Mouse (Mus musculus) embryonic facial prominence, embryonic 15.5 days (tissue): ENCODE results near the gene Spg20. TPM values are rescaled to one million over a fixed set of nuclear protein-coding genes. Genes with fewer than 3 reads are reported as not detected.

Experiments used
- ATAC-seq: fragments of 200-750 bp; cut with Nextera tagmentation; 2 replicates; pipeline ENCODE4 v1.8.0; 2017; ENCODE audit warnings: low read depth, moderate TSS enrichment; ENCODE audit not compliant: insufficient number of reproducible peaks, low FRiP score, low TSS enrichment
- H3K27ac ChIP-seq: fragments of 300-500 bp; sonication (generic); replicated peaks from 2 replicates; pipeline ENCODE4 v1.5.1; 2015; ENCODE audit warnings: mild to moderate bottlenecking, inconsistent platforms
- H3K27me3 ChIP-seq: fragments of 300-500 bp; sonication (generic); 2 replicates; pipeline ENCODE4 v1.6.1; 2015; ENCODE audit warnings: inconsistent platforms
- H3K36me3 ChIP-seq: fragments of 300-500 bp; sonication (generic); 2 replicates; pipeline ENCODE4 v1.6.1; 2015; ENCODE audit warnings: mild to moderate bottlenecking, inconsistent platforms
- H3K4me1 ChIP-seq: fragments of 300-500 bp; sonication (generic); 2 replicates; pipeline ENCODE4 v1.6.1; 2015; ENCODE audit warnings: inconsistent platforms
- H3K4me2 ChIP-seq: fragments of 300-500 bp; sonication (generic); replicated peaks from 2 replicates; pipeline ENCODE4 v1.6.1; 2015; ENCODE audit warnings: mild to moderate bottlenecking, inconsistent platforms
- H3K4me3 ChIP-seq: fragments of 300-500 bp; sonication (generic); replicated peaks from 2 replicates; pipeline ENCODE4 v1.5.1; 2015; ENCODE audit warnings: mild to moderate bottlenecking, inconsistent platforms
- H3K9ac ChIP-seq: fragments of 300-500 bp; sonication (generic); 2 replicates; pipeline ENCODE4 v1.6.1; 2015; ENCODE audit warnings: inconsistent platforms
- H3K9me3 ChIP-seq: fragments of 300-500 bp; sonication (generic); replicated peaks from 2 replicates; pipeline ENCODE4 v1.6.1; 2016; ENCODE audit warnings: inconsistent platforms
- WGBS: fragments of 180-500 bp; shearing (Covaris S2); methylation state at CpG from one replicate; pipeline ENCODE4 v1.1.7; 2015; 5-methylcytosine and 5-hydroxymethylcytosine counted together
- polyA plus RNA-seq: library from polyadenylated mRNA; unstranded; fragments of >200 nt; fragmentation: Nextera tagmentation; extraction: Ambion mirVana; gene quantifications from 2 replicates; pipeline ENCODE4 v1.2.1, GENCODE M21; 2015

The Spg20 gene
- polyA plus RNA-seq, 1 experiment from 2014 or later, result 67.8 TPM

- WGBS, result 66% methylated on average over 11 of the region's 11 CpGs
- no peak for ATAC-seq
- Histone ChIP-seq H3K27ac (peak overlapping the region; percentile 63; the same call in 1 of the 2 replicates), H3K27me3 (no peaks in the 10 kb centered on the region), H3K4me2 (no peak overlapping the region), H3K4me3 (no peak overlapping the region), H3K9me3 (no peaks in the 10 kb centered on the region), H3K9ac (no peak overlapping the region), H3K4me1 (0 out of 2 replicates have a peak, but pooled peaks cover 4% of the 10 kb centered on the region), H3K36me3 (no peaks in the 10 kb centered on the region)
Measured at GRCm38 (mm10) chr3:55098990-55099389, 12.9 kb upstream of the Spg20 start.

- H3K4me1 ChIP-seq, result 0 out of 2 replicates have a peak, but pooled peaks cover 4% of the 10 kb centered on the region
- no peaks in the 10 kb centered on the region for H3K27me3 ChIP-seq
- H3K9me3 ChIP-seq, result no peaks in the 10 kb centered on the region
- ATAC-seq, result no peak
- no peak overlapping the region for H3K4me3 ChIP-seq
- no peak overlapping the region for H3K27ac ChIP-seq
- no peak overlapping the region for H3K9ac ChIP-seq
- H3K4me2 ChIP-seq, result no peak overlapping the region
- no peaks in the 10 kb centered on the region for H3K36me3 ChIP-seq
Measured at GRCm38 (mm10) chr3:55101092-55101491, 10.8 kb upstream of the Spg20 start.

- no peak overlapping the region for H3K27ac ChIP-seq
- 81% methylated on average over 14 of the region's 14 CpGs for WGBS
- no peaks in the 10 kb centered on the region for H3K4me1 ChIP-seq
- no peak for ATAC-seq
- H3K4me3 ChIP-seq, result no peak overlapping the region
- H3K27me3 ChIP-seq, result no peaks in the 10 kb centered on the region
- no peaks in the 10 kb centered on the region for H3K9me3 ChIP-seq
- H3K36me3 ChIP-seq, result no peaks in the 10 kb centered on the region
- no peak overlapping the region for H3K9ac ChIP-seq
- no peak overlapping the region for H3K4me2 ChIP-seq
Measured at GRCm38 (mm10) chr3:55105372-55106023, 6.4 kb upstream of the Spg20 start.

GRCm38 (mm10) chr3:55106051-55106450 lies 5.9 kb upstream of the Spg20 start:
- H3K4me3 ChIP-seq, result no peak overlapping the region
- H3K4me1 ChIP-seq, result no peaks in the 10 kb centered on the region
- H3K4me2 ChIP-seq, result no peak overlapping the region
- no peak overlapping the region for H3K9ac ChIP-seq
- H3K27me3 ChIP-seq, result no peaks in the 10 kb centered on the region
- H3K9me3 ChIP-seq, result no peaks in the 10 kb centered on the region
- H3K27ac ChIP-seq, result no peak overlapping the region
- no peaks in the 10 kb centered on the region for H3K36me3 ChIP-seq
- ATAC-seq, result no peak
- WGBS, result 85% methylated on average over 17 of the region's 17 CpGs

GRCm38 (mm10) chr3:55109097-55109496 lies 2.8 kb upstream of the Spg20 start:
- H3K9me3 ChIP-seq, result no peaks in the 10 kb centered on the region
- no peak overlapping the region for H3K9ac ChIP-seq
- no peaks in the 10 kb centered on the region for H3K27me3 ChIP-seq
- H3K4me1 ChIP-seq, result peaks cover 9% of the 10 kb centered on the region; the same call in 1 of the 2 replicates
- H3K4me2 ChIP-seq, result no peak overlapping the region
- no peak overlapping the region for H3K4me3 ChIP-seq
- H3K36me3 ChIP-seq, result no peaks in the 10 kb centered on the region
- no peak overlapping the region for H3K27ac ChIP-seq
- WGBS, result 66% methylated on average over 4 of the region's 4 CpGs
- no peak for ATAC-seq

- no peak for ATAC-seq
- H3K4me2 ChIP-seq, result peak overlapping the region; percentile 54
- WGBS, result 12% methylated on average over 16 of the region's 16 CpGs
Measured at GRCm38 (mm10) chr3:55112710-55113415, 955 bp downstream of the Spg20 start.

GRCm38 (mm10) chr3:55114313-55115065 lies 2.6 kb downstream of the Spg20 start:
- Histone ChIP-seq H3K27ac (no peak overlapping the region), H3K9me3 (no peaks in the 10 kb centered on the region), H3K9ac (no peak overlapping the region), H3K4me2 (no peak overlapping the region), H3K27me3 (no peaks in the 10 kb centered on the region), H3K36me3 (peaks cover 32% of the 10 kb centered on the region), H3K4me1 (peaks cover 23% of the 10 kb centered on the region), H3K4me3 (no peak overlapping the region)
- 46% methylated on average over 7 of the region's 7 CpGs for WGBS
- ATAC-seq, result no peak

More at GRCm38 (mm10) chr3:55112710-55113415, 955 bp downstream of the Spg20 start:
- peaks cover 16% of the 10 kb centered on the region for H3K36me3 ChIP-seq
- H3K4me3 ChIP-seq, result peak overlapping the region; percentile 90
- H3K27me3 ChIP-seq, result no peaks in the 10 kb centered on the region
- no peaks in the 10 kb centered on the region for H3K9me3 ChIP-seq
- H3K9ac ChIP-seq, result peak overlapping the region; percentile 96
- peak overlapping the region; percentile 97 for H3K27ac ChIP-seq
- peaks cover 18% of the 10 kb centered on the region for H3K4me1 ChIP-seq

- Histone ChIP-seq H3K4me3 (no peak overlapping the region), H3K27ac (no peak overlapping the region)
Measured at GRCm38 (mm10) chr3:55115071-55115470, 3.2 kb downstream of the Spg20 start.

GRCm38 (mm10) chr3:55115989-55116388 lies 4.1 kb downstream of the Spg20 start:
- H3K27me3 ChIP-seq, result no peaks in the 10 kb centered on the region
- no peak overlapping the region for H3K4me2 ChIP-seq
- peaks cover 42% of the 10 kb centered on the region for H3K36me3 ChIP-seq
- H3K4me3 ChIP-seq, result no peak overlapping the region
- H3K27ac ChIP-seq, result no peak overlapping the region
- no peak overlapping the region for H3K9ac ChIP-seq
- 68% methylated on average over 8 of the region's 8 CpGs for WGBS
- H3K4me1 ChIP-seq, result peaks cover 23% of the 10 kb centered on the region
- ATAC-seq, result no peak
- H3K9me3 ChIP-seq, result no peaks in the 10 kb centered on the region

More at GRCm38 (mm10) chr3:55115071-55115470, 3.2 kb downstream of the Spg20 start:
- H3K4me1 ChIP-seq, result peaks cover 23% of the 10 kb centered on the region
- H3K9ac ChIP-seq, result no peak overlapping the region
- H3K9me3 ChIP-seq, result no peaks in the 10 kb centered on the region
- H3K4me2 ChIP-seq, result no peak overlapping the region
- ATAC-seq, result no peak
- peaks cover 34% of the 10 kb centered on the region for H3K36me3 ChIP-seq
- 44% methylated on average over 1 of the region's 1 CpGs for WGBS
- no peaks in the 10 kb centered on the region for H3K27me3 ChIP-seq

GRCm38 (mm10) chr3:55119275-55119898 lies 7.5 kb downstream of the Spg20 start:
- H3K4me2 ChIP-seq, result no peak overlapping the region
- peaks cover 72% of the 10 kb centered on the region for H3K36me3 ChIP-seq
- H3K27me3 ChIP-seq, result no peaks in the 10 kb centered on the region
- no peak for ATAC-seq
- peaks cover 11% of the 10 kb centered on the region for H3K4me1 ChIP-seq
- H3K9me3 ChIP-seq, result no peaks in the 10 kb centered on the region
- no peak overlapping the region for H3K9ac ChIP-seq
- no peak overlapping the region for H3K4me3 ChIP-seq
- no peak overlapping the region for H3K27ac ChIP-seq
- WGBS, result 77% methylated on average over 6 of the region's 6 CpGs

- ATAC-seq, result no peak
- 81% methylated on average over 3 of the region's 3 CpGs for WGBS
- Histone ChIP-seq H3K4me2 (no peak overlapping the region), H3K4me1 (peaks cover 4% of the 10 kb centered on the region; the same call in 1 of the 2 replicates), H3K36me3 (peaks cover 89% of the 10 kb centered on the region), H3K27ac (no peak overlapping the region), H3K27me3 (no peaks in the 10 kb centered on the region), H3K9me3 (no peaks in the 10 kb centered on the region), H3K9ac (no peak overlapping the region), H3K4me3 (no peak overlapping the region)
Measured at GRCm38 (mm10) chr3:55122336-55122870, 10.5 kb downstream of the Spg20 start.
